In the genomic region with DNA sequence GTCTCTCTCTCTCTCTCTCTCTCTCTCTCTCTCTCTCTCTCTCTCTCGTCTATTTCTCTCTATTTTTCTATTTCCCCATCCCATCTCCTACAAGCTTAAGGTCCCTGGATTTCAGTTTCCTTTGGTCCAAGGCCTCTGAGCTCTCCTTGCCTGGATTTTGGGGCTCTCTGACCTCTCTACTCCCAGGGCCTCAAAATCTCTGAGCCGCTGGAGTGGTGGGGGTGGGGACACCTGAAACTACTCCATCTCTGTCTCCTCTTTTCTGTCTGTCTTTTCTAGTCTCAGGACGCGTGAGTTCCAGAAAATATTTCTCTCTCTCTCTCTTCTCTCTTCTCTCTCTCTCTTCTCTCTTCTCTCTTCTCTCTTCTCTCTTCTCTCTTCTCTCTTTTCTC, we compare ENCODE assay signal across 8 mouse cellular contexts. TPM values are rescaled to one million over a fixed set of nuclear protein-coding genes. Genes with fewer than 3 reads are reported as not detected.
DNase-seq lines count a peak whose midpoint lies in the region; ATAC-seq and TF ChIP-seq lines count a peak whose summit lies in the region.

No protein-coding gene starts in this region.

- H3K36me3 ChIP-seq in C2C12 (ENCODE audit: control insufficient read depth, insufficient read depth): no peaks in the 10 kb centered on the region
- H3K36me3 ChIP-seq in forebrain, embryonic 14.5 days (ENCODE audit: control insufficient read depth, insufficient read depth, low read length): no peaks in the 10 kb centered on the region
- no peaks in the 10 kb centered on the region for H3K36me3 ChIP-seq in liver, embryonic 13.5 days

- peak overlapping the region; percentile 59 for H3ac ChIP-seq in C2C12 (ENCODE audit: control insufficient read depth, insufficient read length, low read depth)

- H3K79me3 ChIP-seq in C2C12 (ENCODE audit: low read depth): no peaks in the 10 kb centered on the region

- H3K9me3 ChIP-seq in forebrain, embryonic 14.5 days (replicated peaks; ENCODE audit: control insufficient read depth, low read length): no peaks in the 10 kb centered on the region
- H3K9me3 ChIP-seq in liver, embryonic 13.5 days (replicated peaks): no peaks in the 10 kb centered on the region

- intact Hi-C loops in gastrocnemius, adult 2 months (cut with DNase I): loop anchor here (5.0 to 10.0 kb wide), 3 partner anchors 45 to 285 kb away; partner anchors contain the start of genes Ndufa3 and Oscar
- intact Hi-C loops in gastrocnemius, postnatal 36 days (cut with DNase I): no loop called here

- peak overlapping the region; percentile 60 for H3K4me2 ChIP-seq in forebrain, embryonic 14.5 days (ENCODE audit: low read length)
- H3K4me2 ChIP-seq in liver, embryonic 13.5 days: peak overlapping the region; percentile 41

- H3K4me1 ChIP-seq in forebrain, embryonic 14.5 days (ENCODE audit: control insufficient read depth, insufficient read depth, low read length): peaks cover 10% of the 10 kb centered on the region
- H3K4me1 ChIP-seq in liver, embryonic 13.5 days (replicated peaks): no peaks in the 10 kb centered on the region

- H3K27ac ChIP-seq in gastrocnemius, adult 2 months: peak overlapping the region; percentile 73
- peak overlapping the region; percentile 89 for H3K27ac ChIP-seq in forebrain, embryonic 14.5 days (ENCODE audit: low read depth, low read length)
- H3K27ac ChIP-seq in liver, embryonic 13.5 days: no peak overlapping the region

- no peak for DNase-seq in gastrocnemius, adult 2 months
- no peak for DNase-seq in gastrocnemius, postnatal 36 days
- no peak for DNase-seq in forebrain, embryonic 14.5 days (ENCODE audit: low spot score)
- DNase-seq in liver, embryonic 13.5 days: no peak
- DNase-seq in urinary bladder, postnatal 36 days (ENCODE audit: low spot score in 2 of 2): no peak
- no peak for DNase-seq in right cerebral cortex, adult 2 months (ENCODE audit: low spot score in 2 of 2)

- no peaks in the 10 kb centered on the region for H3K79me2 ChIP-seq in C2C12 (ENCODE audit: control insufficient read depth, insufficient read depth)

- TF ChIP-seq CTCF in gastrocnemius, adult 2 months (IDR thresholded peaks at IDR 0.05): no peak
- TF ChIP-seq CTCF in C2C12 (IDR thresholded peaks at IDR 0.05; ENCODE audit: control insufficient read depth, insufficient read depth, insufficient read length): no peak

- H3K9ac ChIP-seq in forebrain, embryonic 14.5 days (ENCODE audit: low read length): peak overlapping the region; percentile 93
- H3K9ac ChIP-seq in liver, embryonic 13.5 days: no peak overlapping the region

- H3K4me3 ChIP-seq in gastrocnemius, adult 2 months: peak overlapping the region; percentile 73
- H3K4me3 ChIP-seq in C2C12 (ENCODE audit: insufficient read depth, poor library complexity, severe bottlenecking): no peak overlapping the region
- H3K4me3 ChIP-seq in forebrain, embryonic 14.5 days (ENCODE audit: low read depth, low read length): peak overlapping the region; percentile 75
- H3K4me3 ChIP-seq in liver, embryonic 13.5 days (replicated peaks): 0 out of 2 replicates have a peak overlapping the region, but pooled peaks have one; percentile 6

- WGBS in forebrain, embryonic 14.5 days: 0% methylated on average over 4 of the region's 4 CpGs
- WGBS in liver, embryonic 13.5 days (ENCODE audit: insufficient replicate concordance): 0% methylated on average over 4 of the region's 4 CpGs

- peak; percentile 9; the same call in 1 of the 2 replicates for ATAC-seq in forebrain, embryonic 14.5 days
- ATAC-seq in liver, embryonic 13.5 days (ENCODE audit: low read depth): no peak
- no peak for ATAC-seq in erythroblast, adult 5-6 weeks (replicated peaks; ENCODE audit: low FRiP score, poor library complexity, severe bottlenecking)

- H3K27me3 ChIP-seq in C2C12 (ENCODE audit: control insufficient read depth, insufficient read depth, insufficient read length): no peaks in the 10 kb centered on the region
- H3K27me3 ChIP-seq in forebrain, embryonic 14.5 days (replicated peaks; ENCODE audit: control insufficient read depth, insufficient read depth, low read length): no peaks in the 10 kb centered on the region
- peaks cover 54% of the 10 kb centered on the region for H3K27me3 ChIP-seq in liver, embryonic 13.5 days

TF ChIP-seq in C2C12, 6 proteins besides CTCF, POLR2A, EP300 and RAD21:
- no peak for TF ChIP-seq MYOG (IDR thresholded peaks at IDR 0.05; ENCODE audit: control insufficient read depth, extremely low read depth, insufficient read length)
- no peak for TF ChIP-seq FOSL1 (IDR thresholded peaks at IDR 0.05; ENCODE audit: insufficient read depth, low read length, poor library complexity, severe bottlenecking)
- no peak for TF ChIP-seq MYOD1 (IDR thresholded peaks at IDR 0.05; ENCODE audit: control insufficient read depth, insufficient read length, low read depth)
- no peak for TF ChIP-seq MAX (IDR thresholded peaks at IDR 0.05)
- TF ChIP-seq CEBPB (IDR thresholded peaks at IDR 0.05; ENCODE audit: low read depth): no peak
- no peak for TF ChIP-seq USF1 (IDR thresholded peaks at IDR 0.05; ENCODE audit: low read depth)

RNA-seq across cellular contexts. Expression of gene Cacng7, which starts 0.5 kb away (rescaled TPM):
- 10 to 100 TPM in 1 of 2 experiments, 1 to 10 TPM in 1; 8.4 to 16.2 TPM for total RNA-seq in gastrocnemius, adult 2 months (2021)
- 1 to 10 TPM; 9.0 to 9.7 TPM for total RNA-seq in gastrocnemius, postnatal 36 days (2021)
- polyA plus RNA-seq in C2C12 (2012; fragmentation: generic; extraction: Trizol): 1.1 TPM
- polyA plus RNA-seq in forebrain, embryonic 14.5 days (2014; fragmentation: Nextera tagmentation; extraction: Ambion mirVana): 3.3 and 3.8 TPM in 2 replicates
- not detected in 2 replicates for polyA plus RNA-seq in liver, embryonic 13.5 days (2015; fragmentation: Nextera tagmentation; extraction: Ambion mirVana)
- not detected in 2 replicates for total RNA-seq in erythroblast, adult 5-6 weeks (2015; ENCODE audit: low replicate concordance)
- 0.26 TPM in 1 of 2 replicates, not detected in the other for total RNA-seq in erythroblast, adult 5-6 weeks (2017; ENCODE audit: low replicate concordance)

RNA-seq across cellular contexts. Expression of gene Prkcg, which starts 43.2 kb away (rescaled TPM):
- total RNA-seq in gastrocnemius, adult 2 months (2021): under 1 TPM; 0.78 to 0.84 TPM
- 1 to 10 TPM in 1 of 2 experiments, under 1 TPM in 1; 0.99 to 1.2 TPM for total RNA-seq in gastrocnemius, postnatal 36 days (2021)
- 0.40 TPM for polyA plus RNA-seq in C2C12 (2012; fragmentation: generic; extraction: Trizol)
- 0.43 and 1.2 TPM in 2 replicates for polyA plus RNA-seq in forebrain, embryonic 14.5 days (2014; fragmentation: Nextera tagmentation; extraction: Ambion mirVana)
- 0.03 and 0.52 TPM in 2 replicates for polyA plus RNA-seq in liver, embryonic 13.5 days (2015; fragmentation: Nextera tagmentation; extraction: Ambion mirVana)
- total RNA-seq in erythroblast, adult 5-6 weeks (2015; ENCODE audit: low replicate concordance): not detected in 2 replicates
- total RNA-seq in erythroblast, adult 5-6 weeks (2017; ENCODE audit: low replicate concordance): 0.77 TPM in 1 of 2 replicates, not detected in the other

RNA-seq across cellular contexts. Expression of gene Myadm, which starts 43.3 kb away (rescaled TPM):
- 10 to 100 TPM; 17.8 to 37.2 TPM for total RNA-seq in gastrocnemius, adult 2 months (2021)
- total RNA-seq in gastrocnemius, postnatal 36 days (2021): 10 to 100 TPM; 26.8 to 30.9 TPM
- polyA plus RNA-seq in C2C12 (2012; fragmentation: generic; extraction: Trizol): 157 TPM
- polyA plus RNA-seq in forebrain, embryonic 14.5 days (2014; fragmentation: Nextera tagmentation; extraction: Ambion mirVana): 19.8 and 23.6 TPM in 2 replicates
- polyA plus RNA-seq in liver, embryonic 13.5 days (2015; fragmentation: Nextera tagmentation; extraction: Ambion mirVana): 13.5 and 16.4 TPM in 2 replicates
- total RNA-seq in erythroblast, adult 5-6 weeks (2015; ENCODE audit: low replicate concordance): 18.4 and 20.5 TPM in 2 replicates
- total RNA-seq in erythroblast, adult 5-6 weeks (2017; ENCODE audit: low replicate concordance): 4.0 and 7.3 TPM in 2 replicates

RNA-seq across cellular contexts. Expression of gene Cacng8, which starts 58.3 kb away (rescaled TPM):
- total RNA-seq in gastrocnemius, adult 2 months (2021): not detected
- total RNA-seq in gastrocnemius, postnatal 36 days (2021): not detected
- 1.3 TPM for polyA plus RNA-seq in C2C12 (2012; fragmentation: generic; extraction: Trizol)
- 8.6 and 11.1 TPM in 2 replicates for polyA plus RNA-seq in forebrain, embryonic 14.5 days (2014; fragmentation: Nextera tagmentation; extraction: Ambion mirVana)
- 0.10 TPM in 1 of 2 replicates, not detected in the other for polyA plus RNA-seq in liver, embryonic 13.5 days (2015; fragmentation: Nextera tagmentation; extraction: Ambion mirVana)
- total RNA-seq in erythroblast, adult 5-6 weeks (2015; ENCODE audit: low replicate concordance): not detected in 2 replicates
- not detected in 2 replicates for total RNA-seq in erythroblast, adult 5-6 weeks (2017; ENCODE audit: low replicate concordance)

Comparison
In these comparisons a context has a peak if more than half of its experiments do, and no peak if none do; other contexts are left out.
1. RNA of gene Cacng7, which starts 0.5 kb away (total RNA-seq): 8.4 to 16.2 TPM in gastrocnemius, adult 2 months and 9.0 to 9.7 TPM in gastrocnemius, postnatal 36 days; 0.26 TPM in erythroblast, adult 5-6 weeks; every median in the first group is over 4 times any median in the second.